Mouse (Mus musculus) stomach, embryonic 16.5 days (tissue): ENCODE measurements at regions not wholly inside any gene's neighbourhood (a gene's known extent, or its start where the extent isn't known, plus 50 kb on each side); places are given as distances from the start of the nearest gene placed in this dataset.
A peak's percentile ranks its signal among the peaks of the same experiment; 100 is the strongest.

ENCODE experiments used
- ATAC-seq: fragments of 200-750 bp; cut with Nextera tagmentation; 2 replicates; pipeline ENCODE4 v1.8.0; 2017; ENCODE audit warnings: moderate number of reproducible peaks, moderate TSS enrichment; ENCODE audit not compliant: insufficient read depth, low FRiP score
- H3K27ac ChIP-seq: fragments of 300-500 bp; sonication (generic); 2 replicates; pipeline ENCODE4 v1.5.1; 2014; ENCODE audit warnings: low read length
- H3K27me3 ChIP-seq: fragments of 300-500 bp; sonication (generic); 2 replicates; pipeline ENCODE4 v1.6.1; 2014; ENCODE audit warnings: low read length, control low read depth, mixed read lengths; ENCODE audit not compliant: control insufficient read depth, insufficient read depth
- H3K36me3 ChIP-seq: fragments of 300-500 bp; sonication (generic); 2 replicates; pipeline ENCODE4 v1.6.1; 2014; ENCODE audit warnings: low read length; ENCODE audit not compliant: control insufficient read depth, insufficient read depth
- H3K4me1 ChIP-seq: fragments of 300-500 bp; sonication (generic); 2 replicates; pipeline ENCODE4 v1.6.1; 2014; ENCODE audit warnings: low read length, control low read depth, mixed read lengths; ENCODE audit not compliant: control insufficient read depth, insufficient read depth
- H3K4me2 ChIP-seq: fragments of 300-500 bp; sonication (generic); 2 replicates; pipeline ENCODE4 v1.6.1; 2014; ENCODE audit warnings: low read depth, low read length, mixed read lengths
- H3K4me3 ChIP-seq: fragments of 300-500 bp; sonication (generic); replicated peaks from 2 replicates; pipeline ENCODE4 v1.5.1; 2014; ENCODE audit warnings: mild to moderate bottlenecking, low read length
- H3K9ac ChIP-seq: fragments of 300-500 bp; sonication (generic); 2 replicates; pipeline ENCODE4 v1.6.1; 2014; ENCODE audit warnings: low read length
- H3K9me3 ChIP-seq: fragments of 300-500 bp; sonication (generic); replicated peaks from 2 replicates; pipeline ENCODE4 v1.6.1; 2016; ENCODE audit warnings: low read length, control low read depth; ENCODE audit not compliant: control insufficient read depth
- WGBS: fragments of 180-500 bp; shearing (Covaris S2); extraction: QIAGEN DNeasy Blood & Tissue Kit; methylation state at CpG from one replicate; pipeline ENCODE4 v1.1.7; 2014; 5-methylcytosine and 5-hydroxymethylcytosine counted together

DNA sequence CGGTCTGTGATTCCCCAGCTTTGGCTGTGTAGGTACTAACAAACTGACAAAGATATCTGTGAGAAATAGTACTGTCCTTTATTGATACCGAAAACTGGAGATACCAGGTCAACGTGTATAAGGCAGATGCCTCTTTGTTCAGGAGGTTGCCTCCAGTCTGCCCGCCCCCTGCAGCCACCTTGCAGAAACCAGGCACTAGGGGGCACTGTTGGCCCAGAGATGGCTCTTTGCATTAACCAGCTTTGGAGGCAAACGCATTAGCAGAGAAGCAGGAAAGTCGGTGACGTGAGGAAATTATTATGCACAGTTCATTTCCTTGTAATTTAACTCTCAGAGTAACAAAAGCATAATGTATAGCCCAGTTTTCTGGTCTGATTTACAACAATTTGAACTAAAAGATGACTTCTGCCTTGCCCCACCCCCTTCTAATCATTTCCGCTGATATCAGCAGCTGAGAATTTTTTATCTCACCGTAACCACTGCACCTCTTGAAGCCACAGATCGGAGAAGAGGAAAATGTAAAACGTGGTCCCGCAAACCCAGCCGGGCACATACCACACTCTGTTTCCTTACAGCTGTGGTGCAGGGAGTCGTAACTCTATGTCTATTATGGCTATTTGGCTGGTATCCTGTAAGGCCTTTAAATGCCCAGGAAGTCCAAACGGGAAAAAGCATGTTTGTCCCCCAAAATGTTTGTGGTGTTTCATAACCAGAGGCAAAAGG, 203.5 kb downstream of the Icos start:
- Histone ChIP-seq H3K4me3 (peak overlapping the region; percentile 23), H3K4me1 (no peaks in the 10 kb centered on the region), H3K27me3 (no peaks in the 10 kb centered on the region; the same call in 1 of the 2 replicates), H3K36me3 (no peaks in the 10 kb centered on the region), H3K27ac (no peak overlapping the region), H3K4me2 (peak overlapping the region; percentile 48), H3K9me3 (no peaks in the 10 kb centered on the region), H3K9ac (no peak overlapping the region)
- peak; percentile 82; the same call in 1 of the 2 replicates for ATAC-seq
- WGBS = 14% methylated on average over 15 of the region's 15 CpGs

DNA sequence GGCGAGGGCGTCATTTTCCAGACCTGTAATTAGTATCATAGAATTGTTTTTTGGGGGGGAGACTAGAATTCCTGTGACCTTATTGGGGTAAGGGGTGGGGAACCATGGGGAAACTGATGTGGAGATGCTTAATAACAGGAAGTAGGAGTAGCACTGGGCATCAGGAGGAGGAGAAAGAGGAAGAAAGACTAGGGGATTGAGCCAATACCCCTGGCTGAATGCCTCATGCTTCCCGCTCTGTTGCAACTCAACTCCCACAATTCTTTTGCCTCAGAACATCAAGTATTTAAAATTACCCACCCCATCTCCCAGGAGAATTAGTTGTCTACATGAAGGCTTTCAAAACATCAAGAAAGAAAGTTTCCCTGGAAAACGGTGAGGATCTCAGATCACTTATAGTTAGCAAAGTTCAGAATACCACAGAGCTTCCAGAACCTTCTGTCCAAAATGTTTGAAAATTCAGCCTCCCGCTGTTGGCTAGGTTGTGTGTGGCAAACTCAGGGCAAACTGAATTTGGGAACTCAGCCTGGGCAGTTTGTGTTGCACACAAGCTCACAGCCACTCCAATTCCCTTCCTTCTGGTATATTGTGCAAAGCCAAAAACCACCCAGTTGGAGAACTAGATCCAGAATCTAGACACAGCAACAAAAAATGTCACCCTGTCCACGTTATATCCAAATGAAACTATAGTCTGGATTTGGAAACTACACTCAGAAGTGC, 209.8 kb downstream of the Icos start:
- WGBS = 84% methylated on average over 6 of the region's 6 CpGs

DNA sequence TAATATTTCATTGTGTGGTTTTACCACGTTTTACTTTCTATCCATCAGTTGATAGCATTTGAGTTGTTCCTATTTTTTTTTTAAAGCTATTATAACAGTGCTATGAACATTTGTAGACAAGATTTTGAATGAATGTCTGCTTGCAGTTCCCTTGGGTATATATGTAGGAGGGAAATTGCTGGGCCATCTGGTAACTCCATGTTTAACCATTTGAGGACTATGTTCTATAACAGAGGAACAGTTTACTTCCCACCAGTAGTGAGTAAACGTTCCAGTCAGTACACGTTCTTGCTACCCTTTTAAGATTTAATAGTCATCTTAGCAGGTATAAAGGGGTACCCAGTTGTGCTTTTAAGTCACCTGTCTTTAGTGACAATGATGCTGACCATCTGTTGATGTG, 213.2 kb downstream of the Icos start:
- 74% methylated on average over 3 of the region's 3 CpGs for WGBS
- Histone ChIP-seq H3K4me2 (no peak overlapping the region), H3K36me3 (no peaks in the 10 kb centered on the region), H3K4me3 (no peak overlapping the region), H3K27me3 (no peaks in the 10 kb centered on the region), H3K27ac (no peak overlapping the region), H3K4me1 (no peaks in the 10 kb centered on the region), H3K9ac (no peak overlapping the region), H3K9me3 (no peaks in the 10 kb centered on the region)
- no peak for ATAC-seq

More for the DNA sequence above, 209.8 kb downstream of the Icos start:
- no peak overlapping the region for H3K4me2 ChIP-seq
- no peaks in the 10 kb centered on the region for H3K4me1 ChIP-seq
- no peaks in the 10 kb centered on the region for H3K9me3 ChIP-seq
- H3K4me3 ChIP-seq = no peak overlapping the region
- H3K9ac ChIP-seq = no peak overlapping the region
- ATAC-seq = no peak
- no peak overlapping the region for H3K27ac ChIP-seq
- no peaks in the 10 kb centered on the region; the same call in 1 of the 2 replicates for H3K27me3 ChIP-seq
- H3K36me3 ChIP-seq = no peaks in the 10 kb centered on the region

DNA sequence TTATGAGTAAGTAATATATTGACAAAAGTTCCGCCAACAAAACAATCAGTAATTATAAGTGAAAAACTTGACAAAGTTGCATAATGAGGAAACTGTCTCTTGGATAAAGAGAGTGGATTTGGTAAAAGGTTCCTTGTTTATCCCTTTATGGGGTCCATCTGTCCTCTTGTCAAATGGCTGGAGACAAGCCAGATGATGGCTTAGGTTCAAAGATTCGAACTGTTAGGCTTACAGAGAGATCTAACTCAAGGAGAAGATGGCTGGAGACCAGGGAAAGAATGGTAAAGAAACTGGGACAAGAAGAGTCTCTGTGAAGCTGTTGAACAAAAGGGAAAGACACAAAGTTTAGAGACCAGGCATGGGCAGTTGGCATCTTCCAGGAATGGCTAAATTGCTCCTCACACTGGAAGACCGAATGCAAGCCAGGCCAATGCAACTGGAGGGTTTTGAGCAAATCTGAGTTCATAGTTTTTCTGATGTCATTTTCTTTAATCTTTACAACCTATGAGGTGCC, 220.9 kb downstream of the Icos start:
- H3K9ac ChIP-seq = no peak overlapping the region
- peaks cover 10% of the 10 kb centered on the region for H3K4me1 ChIP-seq
- H3K4me2 ChIP-seq = no peak overlapping the region
- 78% methylated on average over 3 of the region's 3 CpGs for WGBS
- no peak overlapping the region for H3K27ac ChIP-seq
- H3K9me3 ChIP-seq = no peaks in the 10 kb centered on the region
- no peaks in the 10 kb centered on the region for H3K36me3 ChIP-seq
- H3K27me3 ChIP-seq = no peaks in the 10 kb centered on the region
- ATAC-seq = no peak
- no peak overlapping the region for H3K4me3 ChIP-seq

DNA sequence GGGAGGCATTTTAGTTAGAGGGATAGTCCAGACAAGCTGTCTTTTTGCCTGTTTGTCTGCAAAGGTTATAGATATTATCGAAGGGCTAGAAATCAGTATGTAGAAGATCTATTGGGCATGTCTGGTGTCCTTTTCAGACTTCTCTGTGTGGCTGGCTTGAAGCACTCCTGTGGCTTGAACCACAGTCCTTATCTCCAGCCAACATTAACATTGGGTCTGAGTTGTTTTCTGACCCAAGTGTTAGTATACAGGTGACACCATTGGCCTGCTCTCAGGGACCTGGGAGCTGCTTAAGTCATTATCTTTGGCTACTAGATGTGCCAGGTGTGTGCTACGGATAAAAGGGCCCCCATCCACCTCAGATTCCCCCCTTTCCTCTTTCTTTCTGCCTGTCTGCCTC, 223.3 kb downstream of the Icos start:
- 83% methylated on average over 2 of the region's 2 CpGs for WGBS
- no peak overlapping the region for H3K9ac ChIP-seq
- no peak overlapping the region for H3K4me2 ChIP-seq
- peaks cover 13% of the 10 kb centered on the region for H3K4me1 ChIP-seq
- H3K4me3 ChIP-seq = no peak overlapping the region
- H3K9me3 ChIP-seq = no peaks in the 10 kb centered on the region
- H3K27me3 ChIP-seq = no peaks in the 10 kb centered on the region
- no peak overlapping the region for H3K27ac ChIP-seq
- no peaks in the 10 kb centered on the region for H3K36me3 ChIP-seq
- no peak for ATAC-seq

DNA sequence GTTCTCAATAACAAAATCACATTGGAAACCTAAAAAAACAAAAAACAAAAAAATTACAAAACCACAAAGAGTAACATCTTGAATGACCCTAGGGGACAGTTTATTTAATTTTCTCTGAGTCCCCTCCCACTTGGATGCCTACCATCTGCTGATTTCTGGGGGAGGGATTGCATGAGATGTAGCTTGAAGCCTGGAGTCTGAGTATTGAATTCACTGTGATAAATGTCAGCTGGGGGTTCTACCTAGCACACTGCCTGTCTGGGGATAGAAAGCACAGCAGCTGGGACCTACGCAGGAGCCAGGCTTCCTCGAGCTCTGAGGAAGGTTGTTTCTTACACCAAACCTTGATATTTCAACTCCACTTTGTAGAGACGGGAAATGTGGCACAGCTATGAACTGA, 224.4 kb downstream of the Icos start:
- Histone ChIP-seq H3K9ac (no peak overlapping the region), H3K4me2 (no peak overlapping the region), H3K36me3 (no peaks in the 10 kb centered on the region), H3K27me3 (no peaks in the 10 kb centered on the region), H3K9me3 (no peaks in the 10 kb centered on the region), H3K27ac (no peak overlapping the region), H3K4me3 (no peak overlapping the region), H3K4me1 (peaks cover 13% of the 10 kb centered on the region)
- 57% methylated on average over 3 of the region's 3 CpGs for WGBS
- ATAC-seq = no peak

DNA sequence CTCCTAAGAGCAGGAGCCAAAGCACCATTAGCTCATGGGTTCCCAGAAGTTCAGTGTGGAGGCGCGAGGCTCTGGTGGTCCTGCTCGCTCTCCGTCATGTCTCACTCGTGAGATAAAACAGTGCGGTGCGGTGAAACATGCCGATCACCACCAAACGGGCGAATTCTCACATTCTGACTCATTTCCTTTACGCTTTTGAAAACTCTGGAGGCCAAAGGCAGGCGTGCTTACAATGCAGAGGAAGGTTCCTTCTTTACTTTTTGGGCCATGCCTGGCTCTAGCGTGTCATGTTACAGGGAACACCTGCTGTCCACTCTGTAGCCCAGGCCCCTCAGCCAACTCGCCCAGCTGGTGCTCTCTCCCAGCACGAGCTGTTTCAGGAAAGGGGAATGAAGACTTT, 225.4 kb downstream of the Icos start:
- no peak overlapping the region; the same call in 1 of the 2 replicates for H3K9ac ChIP-seq
- H3K9me3 ChIP-seq = no peaks in the 10 kb centered on the region
- peak overlapping the region; percentile 27; the same call in 1 of the 2 replicates for H3K4me2 ChIP-seq
- H3K4me3 ChIP-seq = no peak overlapping the region
- H3K27me3 ChIP-seq = no peaks in the 10 kb centered on the region
- no peaks in the 10 kb centered on the region for H3K36me3 ChIP-seq
- ATAC-seq = peak; percentile 60; the same call in 1 of the 2 replicates
- H3K4me1 ChIP-seq = peaks cover 13% of the 10 kb centered on the region
- no peak overlapping the region for H3K27ac ChIP-seq
- WGBS = 10% methylated on average over 15 of the region's 15 CpGs

DNA sequence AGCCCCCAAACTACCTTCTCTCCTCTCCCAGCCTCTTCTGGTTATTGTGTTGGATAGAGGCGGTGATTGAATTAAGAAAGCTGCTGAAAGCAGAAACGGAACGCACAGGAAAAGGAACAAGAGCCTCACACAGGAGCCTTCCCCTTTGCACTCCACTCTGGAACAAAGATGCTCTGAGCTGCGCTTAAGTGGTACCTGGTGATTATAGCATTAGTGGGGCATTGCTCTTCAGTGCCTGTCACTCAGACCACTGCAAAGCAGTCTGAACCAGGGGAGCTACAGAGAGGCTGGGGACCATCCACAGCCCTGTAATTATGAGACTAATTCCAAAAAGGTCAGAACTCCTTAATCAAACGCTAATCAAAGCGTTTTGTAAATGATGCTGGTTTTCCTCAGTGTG, 225.9 kb downstream of the Icos start:
- Histone ChIP-seq H3K36me3 (no peaks in the 10 kb centered on the region), H3K4me1 (peaks cover 13% of the 10 kb centered on the region), H3K9ac (no peak overlapping the region; the same call in 1 of the 2 replicates), H3K27ac (no peak overlapping the region), H3K27me3 (no peaks in the 10 kb centered on the region), H3K9me3 (no peaks in the 10 kb centered on the region), H3K4me2 (peak overlapping the region; percentile 27; the same call in 1 of the 2 replicates), H3K4me3 (no peak overlapping the region)
- 21% methylated on average over 6 of the region's 6 CpGs for WGBS
- no peak for ATAC-seq

DNA sequence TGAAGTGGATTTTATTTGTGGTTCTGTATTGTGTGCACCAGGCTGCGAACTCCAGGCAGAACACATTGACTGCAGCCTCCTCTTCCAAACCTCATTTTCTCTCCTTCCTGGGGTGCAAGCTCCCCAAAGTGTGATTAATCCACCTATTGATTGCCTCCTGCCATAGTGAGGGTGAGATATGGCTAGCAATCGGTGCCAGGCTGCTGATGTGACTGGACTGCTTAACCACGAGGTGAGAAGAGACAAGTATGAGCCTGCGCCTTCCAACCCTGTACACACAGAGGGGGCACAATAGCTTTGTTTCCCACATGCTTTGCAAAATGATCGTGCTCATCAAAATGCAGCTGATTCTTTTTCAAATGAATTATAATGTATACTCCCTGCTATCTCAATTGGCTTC, 227.4 kb downstream of the Icos start:
- 74% methylated on average over 5 of the region's 5 CpGs for WGBS
- H3K4me3 ChIP-seq = no peak overlapping the region
- ATAC-seq = no peak
- no peak overlapping the region for H3K27ac ChIP-seq
- H3K4me2 ChIP-seq = no peak overlapping the region
- no peaks in the 10 kb centered on the region for H3K27me3 ChIP-seq
- H3K9ac ChIP-seq = no peak overlapping the region
- no peaks in the 10 kb centered on the region for H3K9me3 ChIP-seq
- no peaks in the 10 kb centered on the region for H3K36me3 ChIP-seq
- H3K4me1 ChIP-seq = peaks cover 13% of the 10 kb centered on the region
